Mouse (Mus musculus) ovary, adult 2 months (tissue): ENCODE results near the gene Gm21976. TPM values are rescaled to one million over a fixed set of nuclear protein-coding genes. Genes with fewer than 3 reads are reported as not detected.

Source experiments
- polyA plus RNA-seq: library from polyadenylated mRNA; depleted of rRNA; stranded (reverse); fragments of >200 nt; gene quantifications from 2 replicates; pipeline ENCODE4 v1.2.3, GENCODE M21; 2012; rRNA removed

The Gm21976 gene
- polyA plus RNA-seq, result 0.95 TPM in 1 of 2 replicates, not detected in the other

DNA sequence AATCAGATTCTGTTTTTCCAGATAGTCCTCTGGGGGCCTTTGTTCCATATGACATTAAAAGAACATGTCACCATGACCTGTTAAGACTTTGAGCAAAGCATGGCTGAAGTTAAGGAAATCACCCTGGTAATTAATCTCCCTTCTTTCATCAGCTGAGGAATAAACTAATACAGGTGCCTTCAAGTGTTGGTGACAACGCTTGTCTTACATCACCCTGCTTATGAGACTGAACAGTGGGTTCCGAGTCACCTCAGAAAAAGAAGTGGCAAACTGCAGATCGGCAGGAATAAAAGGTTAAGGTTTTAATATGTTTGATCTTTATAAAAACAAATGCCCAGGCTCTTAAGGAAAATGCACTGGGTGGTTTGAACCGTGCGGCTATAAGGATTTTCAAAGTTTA, at the start of gene Gm21976:
Gm21976 (plus strand) TSS at position 202 of the 400 bp plus-strand sequence.

GRCm38 (mm10) chr13:98262636-98263457, 16.8 kb upstream of the Gm21976 start, which contains the start of the genes Utp15 and Ankra2:
Gene Utp15, minus strand, starts transcription at chr13:98263041.
Gene Ankra2, plus strand, starts transcription at chr13:98263074.

DNA sequence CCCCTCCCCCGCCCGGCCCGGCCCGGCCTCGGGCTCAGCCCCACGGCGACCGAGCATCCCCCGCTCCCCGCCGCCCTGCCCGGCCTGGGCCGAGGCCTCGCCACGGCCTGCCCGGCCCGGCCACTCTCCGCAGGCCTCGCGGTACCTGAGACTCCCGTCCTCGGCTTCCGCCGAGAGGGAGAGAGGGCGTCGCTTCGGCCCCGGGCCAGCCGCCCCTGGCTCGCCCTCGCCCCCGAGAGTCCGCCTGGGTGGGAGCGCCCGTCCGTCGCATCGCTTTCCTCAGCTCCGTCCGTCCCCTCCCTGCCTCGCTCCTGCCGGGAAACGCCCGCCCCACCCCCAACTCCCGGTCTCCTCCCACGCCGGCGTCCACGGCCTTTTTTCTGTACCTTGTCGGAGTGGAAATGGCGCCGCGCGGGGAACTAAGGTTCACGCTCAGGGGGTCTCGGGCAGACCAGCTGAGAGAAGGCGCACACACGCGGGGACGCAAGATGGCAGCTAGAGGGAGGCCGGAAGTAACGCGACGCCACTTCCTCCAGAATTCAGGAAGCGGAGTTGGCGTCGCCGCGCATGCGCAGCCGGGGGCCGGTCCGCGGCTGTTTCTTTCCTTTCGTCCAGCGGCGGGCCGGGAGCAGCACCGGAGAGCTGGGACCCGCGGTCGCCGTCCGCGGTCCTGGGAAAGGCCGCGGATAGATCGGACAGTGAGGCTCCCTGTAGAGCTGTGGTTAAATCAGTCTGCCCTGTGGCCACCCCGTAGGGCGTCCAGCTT, 37.0 kb downstream of the Gm21976 start, which contains the start of gene Btf3:
Btf3 (minus strand) TSS at position 527 of the 766 bp plus-strand sequence.

DNA sequence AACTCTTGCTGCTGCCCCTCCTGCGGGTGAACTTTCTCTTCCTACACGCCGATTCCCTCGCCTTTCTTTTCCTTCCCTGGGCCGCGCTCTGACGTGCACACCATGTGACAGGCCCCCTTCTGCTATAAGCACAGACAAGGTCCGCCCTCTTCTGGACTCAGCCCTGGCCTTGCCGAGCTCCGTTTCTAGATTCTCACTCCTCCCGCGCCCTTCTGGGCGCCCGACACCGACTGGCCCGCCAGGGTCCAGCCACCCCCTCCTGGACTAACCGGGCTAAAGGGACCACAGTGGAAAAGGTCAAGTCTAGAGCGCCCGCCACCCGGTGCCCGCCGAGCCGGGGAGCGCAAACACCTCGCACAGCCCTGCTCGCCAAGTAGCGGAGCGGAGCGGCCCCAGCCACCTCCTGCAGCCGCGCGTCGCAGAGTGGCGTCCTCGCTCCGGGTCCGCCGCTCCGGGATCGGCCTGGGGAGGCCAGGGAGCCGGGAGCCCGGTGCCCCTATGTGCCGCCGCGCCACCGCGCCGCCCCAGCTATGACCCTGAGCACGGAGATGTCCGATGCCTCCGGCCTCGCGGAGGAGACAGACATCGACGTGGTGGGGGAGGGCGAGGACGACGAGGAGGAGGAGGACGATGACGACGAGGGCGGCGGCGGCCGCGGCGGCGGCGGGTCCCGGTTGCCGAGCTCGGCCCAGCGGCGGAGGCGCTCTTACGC, 74.6 kb downstream of the Gm21976 start, which contains the start of gene Foxd1:
Foxd1 (plus strand) TSS at position 153 of the 712 bp plus-strand sequence.

Other genes with a start within 250 kb of the Gm21976 start
- 22.5 and 26.6 TPM in 2 replicates for gene Arhgef28, start 73.4 kb upstream of the Gm21976 start, polyA plus RNA-seq
- 3.8 and 5.5 TPM in 2 replicates for gene Utp15, start 16.8 kb upstream of the Gm21976 start, polyA plus RNA-seq
- gene Ankra2, start 16.8 kb upstream of the Gm21976 start, polyA plus RNA-seq, result 11.7 and 15.7 TPM in 2 replicates
- 108 and 115 TPM in 2 replicates for gene Btf3, start 37.1 kb downstream of the Gm21976 start, polyA plus RNA-seq
- 0.05 TPM in 1 of 2 replicates, not detected in the other for gene Foxd1, start 74.4 kb downstream of the Gm21976 start, polyA plus RNA-seq
- 0.86 and 1.2 TPM in 2 replicates for gene Gm10320, start 212.1 kb downstream of the Gm21976 start, polyA plus RNA-seq